Mouse (Mus musculus) retina, postnatal 1 day (tissue): ENCODE data around the gene Pcsk6.

Experiments
- DNase-seq: peaks from one replicate; pipeline ENCODE4 v3.0.0-alpha.2; 2012

The Pcsk6 gene

GRCm38 (mm10) chr7:65946397-65946796 is 84.9 kb downstream of the Pcsk6 start:
- DNase-seq: no peak

GRCm38 (mm10) chr7:65948891-65949290 is 87.4 kb downstream of the Pcsk6 start:
- DNase-seq: no peak

GRCm38 (mm10) chr7:65954583-65954982 is 93.0 kb downstream of the Pcsk6 start:
- DNase-seq: no peak

- DNase-seq: no peak
Measured at GRCm38 (mm10) chr7:65955304-65956220, 94.0 kb downstream of the Pcsk6 start.

GRCm38 (mm10) chr7:65957245-65957644 is 95.7 kb downstream of the Pcsk6 start:
- no peak for DNase-seq

GRCm38 (mm10) chr7:65958105-65958504 is 96.6 kb downstream of the Pcsk6 start:
- DNase-seq: no peak

- DNase-seq: no peak
Measured at GRCm38 (mm10) chr7:65959221-65959924, 97.8 kb downstream of the Pcsk6 start.

- DNase-seq: no peak
Measured at GRCm38 (mm10) chr7:65962611-65963010, 101.1 kb downstream of the Pcsk6 start.

- no peak for DNase-seq
Measured at GRCm38 (mm10) chr7:65964398-65964797, 102.9 kb downstream of the Pcsk6 start.

- DNase-seq: no peak
Measured at GRCm38 (mm10) chr7:65971301-65971700, 109.8 kb downstream of the Pcsk6 start.

- DNase-seq: no peak
Measured at GRCm38 (mm10) chr7:65977286-65977685, 115.8 kb downstream of the Pcsk6 start.

- no peak for DNase-seq
Measured at GRCm38 (mm10) chr7:65977977-65978376, 116.4 kb downstream of the Pcsk6 start.

GRCm38 (mm10) chr7:65978996-65979823 is 117.7 kb downstream of the Pcsk6 start:
- no peak for DNase-seq

- no peak for DNase-seq
Measured at GRCm38 (mm10) chr7:65980000-65980399, 118.5 kb downstream of the Pcsk6 start.

GRCm38 (mm10) chr7:65982057-65982456 is 120.5 kb downstream of the Pcsk6 start:
- no peak for DNase-seq

- DNase-seq: no peak
Measured at GRCm38 (mm10) chr7:65988249-65988648, 126.7 kb downstream of the Pcsk6 start.

- no peak for DNase-seq
Measured at GRCm38 (mm10) chr7:65988709-65989108, 127.2 kb downstream of the Pcsk6 start.

GRCm38 (mm10) chr7:65992329-65992728 is 130.8 kb downstream of the Pcsk6 start:
- DNase-seq: no peak

GRCm38 (mm10) chr7:65993410-65993809 is 131.9 kb downstream of the Pcsk6 start:
- DNase-seq: no peak

- DNase-seq: no peak
Measured at GRCm38 (mm10) chr7:66001035-66001754, 139.7 kb downstream of the Pcsk6 start.

GRCm38 (mm10) chr7:66001797-66002196 is 140.3 kb downstream of the Pcsk6 start:
- no peak for DNase-seq

- no peak for DNase-seq
Measured at GRCm38 (mm10) chr7:66003447-66003846, 141.9 kb downstream of the Pcsk6 start.
